Mouse (Mus musculus): ENCODE measurements around the gene Snhg11. TPM values are rescaled to one million over a fixed set of nuclear protein-coding genes. Genes with fewer than 3 reads are reported as not detected.

Snhg11 gene
- polyA plus RNA-seq, 1 experiment from 2014 or later, result 5.7 TPM

DNA sequence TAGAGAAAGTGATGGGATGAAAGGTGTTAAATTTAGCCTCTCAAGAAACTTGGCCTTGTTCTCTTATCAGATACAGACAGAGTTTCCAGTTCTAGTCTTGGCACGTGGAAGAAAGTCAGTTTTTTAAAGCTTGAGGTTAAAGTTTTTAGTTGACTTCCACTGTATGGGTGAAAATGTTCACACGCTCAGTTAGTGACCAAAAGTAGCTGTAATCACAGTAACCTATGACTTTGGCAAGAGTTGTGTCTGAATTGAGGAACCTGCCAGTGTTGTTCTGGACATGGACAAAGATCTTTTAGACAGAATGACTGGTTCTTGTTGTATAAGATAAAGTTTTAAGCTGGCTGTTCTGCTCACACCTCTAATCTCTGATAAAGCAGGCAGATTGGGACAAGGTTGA, 37.8 kb downstream of the Snhg11 start:
- no peaks in the 10 kb centered on the region for H3K9me3 ChIP-seq (ENCODE audit: control insufficient read depth, low read length)
- 70% methylated on average over 2 of the region's 2 CpGs for WGBS

DNA sequence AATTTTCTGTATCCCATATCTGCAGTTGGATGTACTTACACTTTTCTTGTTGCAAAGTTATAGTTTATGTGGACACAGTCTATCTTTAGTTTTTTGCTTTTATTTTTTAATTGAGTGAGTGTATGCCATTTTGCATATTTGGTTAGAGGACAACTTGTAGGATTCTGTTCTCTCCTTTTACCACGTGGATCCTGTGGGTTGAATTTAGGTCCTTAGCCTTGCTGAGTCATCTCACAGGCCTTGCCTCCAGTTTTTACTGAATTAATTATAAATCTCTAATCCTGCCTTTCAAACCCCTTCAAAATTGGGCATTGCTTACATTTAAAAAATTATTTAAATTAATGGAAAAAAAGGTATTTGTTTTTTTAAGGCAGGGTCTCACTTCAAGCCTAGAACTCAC, 40.4 kb downstream of the Snhg11 start:
- Histone ChIP-seq H3K9ac (ENCODE audit: low read depth, low read length) (no peak overlapping the region), H3K27ac (ENCODE audit: low read length) (no peak overlapping the region), H3K27me3 (replicated peaks; ENCODE audit: control insufficient read depth, insufficient read depth, low read length) (no peaks in the 10 kb centered on the region), H3K4me1 (ENCODE audit: control insufficient read depth, insufficient read depth, low read length) (peaks cover 6% of the 10 kb centered on the region), H3K36me3 (ENCODE audit: control insufficient read depth, insufficient read depth, low read length) (no peaks in the 10 kb centered on the region), H3K4me2 (ENCODE audit: low read depth, low read length) (no peak overlapping the region), H3K9me3 (ENCODE audit: control insufficient read depth, low read length) (no peaks in the 10 kb centered on the region), H3K4me3 (ENCODE audit: low read length) (no peak overlapping the region)
- no peak for ATAC-seq
- 74% methylated on average over 1 of the region's 1 CpGs for WGBS

More for the DNA sequence above, 37.8 kb downstream of the Snhg11 start:
- no peak overlapping the region for H3K9ac ChIP-seq (ENCODE audit: low read depth, low read length)
- ATAC-seq, result no peak
- peaks cover 11% of the 10 kb centered on the region for H3K4me1 ChIP-seq (ENCODE audit: control insufficient read depth, insufficient read depth, low read length)
- no peak overlapping the region for H3K4me2 ChIP-seq (ENCODE audit: low read depth, low read length)
- H3K27ac ChIP-seq (ENCODE audit: low read length), result no peak overlapping the region
- H3K36me3 ChIP-seq (ENCODE audit: control insufficient read depth, insufficient read depth, low read length), result no peaks in the 10 kb centered on the region
- no peak overlapping the region for H3K4me3 ChIP-seq (ENCODE audit: low read length)
- H3K27me3 ChIP-seq (replicated peaks; ENCODE audit: control insufficient read depth, insufficient read depth, low read length), result no peaks in the 10 kb centered on the region

DNA sequence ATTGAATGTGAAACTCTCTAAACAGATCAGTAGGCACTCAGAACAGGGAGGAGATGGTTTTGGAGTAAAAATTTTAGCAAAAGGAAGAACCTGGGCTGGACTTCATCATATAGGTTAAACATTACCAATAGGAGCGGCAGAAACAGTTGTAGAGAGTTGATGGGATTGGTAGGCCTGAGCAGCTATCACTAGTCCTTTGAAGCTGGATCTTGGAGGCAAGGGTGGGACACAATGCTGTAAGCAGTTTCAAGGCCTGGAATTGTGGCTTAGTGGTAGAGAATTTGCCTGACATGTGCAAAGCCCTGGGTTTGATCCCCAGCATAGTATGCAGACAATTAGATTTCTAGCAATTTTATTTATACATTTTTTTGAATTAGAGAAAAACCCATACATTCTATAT, 43.2 kb downstream of the Snhg11 start:
- no peak overlapping the region for H3K27ac ChIP-seq (ENCODE audit: low read length)
- H3K36me3 ChIP-seq (ENCODE audit: control insufficient read depth, insufficient read depth, low read length), result no peaks in the 10 kb centered on the region
- no peak overlapping the region for H3K4me3 ChIP-seq (ENCODE audit: low read length)
- H3K9me3 ChIP-seq (ENCODE audit: control insufficient read depth, low read length), result no peaks in the 10 kb centered on the region
- no peak overlapping the region for H3K9ac ChIP-seq (ENCODE audit: low read depth, low read length)
- no peaks in the 10 kb centered on the region for H3K27me3 ChIP-seq (replicated peaks; ENCODE audit: control insufficient read depth, insufficient read depth, low read length)
- no peaks in the 10 kb centered on the region for H3K4me1 ChIP-seq (ENCODE audit: control insufficient read depth, insufficient read depth, low read length)
- ATAC-seq, result peak; percentile 67; the same call in 1 of the 2 replicates
- 57% methylated on average over 1 of the region's 1 CpGs for WGBS
- no peak overlapping the region for H3K4me2 ChIP-seq (ENCODE audit: low read depth, low read length)

Other genes starting within 250 kb of the Snhg11 start
- gene Tgm2, start 229.2 kb upstream of the Snhg11 start, polyA plus RNA-seq (2015; fragmentation: Nextera tagmentation; extraction: Ambion mirVana), result 94.9 and 96.5 TPM in 2 replicates
- 2.8 and 2.9 TPM in 2 replicates for gene D630003M21Rik, start 146.4 kb upstream of the Snhg11 start, polyA plus RNA-seq (2015; fragmentation: Nextera tagmentation; extraction: Ambion mirVana)
- gene Bpi, start 117.5 kb upstream of the Snhg11 start, polyA plus RNA-seq (2015; fragmentation: Nextera tagmentation; extraction: Ambion mirVana), result not detected in 2 replicates
- 3.8 and 4.6 TPM in 2 replicates for gene Lbp, start 69.1 kb upstream of the Snhg11 start, polyA plus RNA-seq (2015; fragmentation: Nextera tagmentation; extraction: Ambion mirVana)
- 7.5 and 9.4 TPM in 2 replicates for gene Ralgapb, start 34.2 kb downstream of the Snhg11 start, polyA plus RNA-seq (2015; fragmentation: Nextera tagmentation; extraction: Ambion mirVana)
- not detected in 2 replicates for gene Adig, start 127.0 kb downstream of the Snhg11 start, polyA plus RNA-seq (2015; fragmentation: Nextera tagmentation; extraction: Ambion mirVana)
- gene Arhgap40, start 137.2 kb downstream of the Snhg11 start, polyA plus RNA-seq (2015; fragmentation: Nextera tagmentation; extraction: Ambion mirVana), result 0.22 TPM in 2 replicates
- gene Slc32a1, start 235.1 kb downstream of the Snhg11 start, polyA plus RNA-seq (2015; fragmentation: Nextera tagmentation; extraction: Ambion mirVana), result not detected in 2 replicates
- gene Actr5, start 249.2 kb downstream of the Snhg11 start, polyA plus RNA-seq (2015; fragmentation: Nextera tagmentation; extraction: Ambion mirVana), result 1.0 and 3.8 TPM in 2 replicates